Mouse (Mus musculus): ENCODE data around the gene Gm10230.
"Not testable (repeated sequence)": the region's sequence is repeated elsewhere in the genome, so short reads cannot be mapped to it uniquely, and the experiment has no call there.

Gene Gm10230

DNA sequence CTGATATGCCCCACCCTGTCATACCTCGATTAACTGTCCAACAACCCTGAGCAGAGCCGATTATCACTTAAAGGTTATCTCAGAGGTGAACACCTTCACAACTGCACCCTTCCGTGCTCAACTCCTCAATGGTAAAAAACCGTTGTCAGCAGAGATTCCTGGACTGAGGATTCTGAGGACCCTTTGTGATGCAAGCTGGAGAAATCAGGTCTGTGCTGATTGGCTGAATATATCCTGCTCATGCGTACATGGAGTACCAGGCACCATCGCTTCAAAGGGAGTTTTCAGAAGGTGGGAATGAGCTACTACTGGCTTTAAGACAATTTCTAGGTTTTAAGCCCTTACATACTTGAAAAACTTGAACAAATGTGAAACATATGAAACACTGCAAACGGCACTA lies at the start of gene Gm10230:
Gene Gm10230 (minus strand): TSS at position 101 of the 400 bp plus-strand sequence.
- in situ Hi-C loops (cut with MseI, MboI), result not testable (repeated sequence)
